Mouse (Mus musculus) embryo, embryonic 11 days (tissue): ENCODE results near the gene Gm43302.
"Not testable (repeated sequence)": the region's sequence is repeated elsewhere in the genome, so short reads cannot be mapped to it uniquely, and the experiment has no call there.

Experiments used
- DNase-seq: peaks from one replicate; pipeline ENCODE4 v3.0.0-alpha.2; 2015

Gene Gm43302

DNA sequence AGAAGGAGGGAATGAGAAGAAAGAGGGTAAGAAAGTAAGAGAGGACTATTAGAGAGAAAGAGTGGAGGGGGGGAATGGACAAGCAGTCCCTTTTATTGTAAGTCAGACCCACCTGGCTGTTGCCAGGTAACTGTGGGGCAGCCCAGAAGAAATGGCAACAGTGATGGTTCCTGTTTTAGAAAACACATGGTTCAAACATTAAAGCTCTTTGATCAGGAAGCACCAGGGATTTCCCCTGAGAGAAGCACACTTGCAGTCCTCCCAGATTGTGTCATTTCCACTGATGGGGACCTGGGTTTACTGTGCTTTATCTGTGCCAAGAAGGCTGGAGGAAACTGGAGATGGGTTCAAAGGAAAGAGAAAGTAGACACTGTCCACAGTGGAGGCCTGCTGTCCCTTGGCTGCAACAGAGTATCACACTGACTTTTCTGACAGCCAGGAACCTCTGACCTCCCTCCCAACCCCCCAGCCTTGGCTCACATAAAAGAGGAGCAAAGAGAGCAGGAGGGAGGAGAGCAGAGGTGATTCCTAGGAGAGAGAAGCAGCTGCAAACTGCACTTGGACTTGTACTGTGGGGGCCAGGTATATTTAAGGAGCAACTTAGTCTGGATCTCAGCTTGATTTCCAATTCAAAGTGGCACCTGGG lies 95.5 kb downstream of the Gm43302 start:
- DNase-seq = not testable (repeated sequence)

DNA sequence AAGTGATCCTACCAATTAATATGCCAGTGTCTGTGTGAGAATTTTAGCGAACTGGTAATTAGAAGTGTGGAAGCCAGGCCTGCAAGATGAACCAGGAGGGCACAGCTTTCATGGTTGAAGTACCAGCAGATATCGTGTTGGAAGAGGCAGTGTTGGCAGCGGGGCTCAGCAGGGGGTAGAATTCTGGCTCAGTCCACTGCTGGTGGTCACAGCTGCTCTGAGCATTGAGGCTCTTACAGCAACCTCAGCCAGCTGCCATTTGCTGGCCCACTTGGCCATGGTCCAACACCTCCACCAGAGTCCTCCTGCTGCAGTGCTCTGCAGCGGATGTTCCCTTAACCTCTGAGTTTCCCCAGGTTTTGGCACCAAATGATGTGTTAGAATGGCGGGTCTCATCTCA lies 97.2 kb downstream of the Gm43302 start:
- DNase-seq = not testable (repeated sequence)

DNA sequence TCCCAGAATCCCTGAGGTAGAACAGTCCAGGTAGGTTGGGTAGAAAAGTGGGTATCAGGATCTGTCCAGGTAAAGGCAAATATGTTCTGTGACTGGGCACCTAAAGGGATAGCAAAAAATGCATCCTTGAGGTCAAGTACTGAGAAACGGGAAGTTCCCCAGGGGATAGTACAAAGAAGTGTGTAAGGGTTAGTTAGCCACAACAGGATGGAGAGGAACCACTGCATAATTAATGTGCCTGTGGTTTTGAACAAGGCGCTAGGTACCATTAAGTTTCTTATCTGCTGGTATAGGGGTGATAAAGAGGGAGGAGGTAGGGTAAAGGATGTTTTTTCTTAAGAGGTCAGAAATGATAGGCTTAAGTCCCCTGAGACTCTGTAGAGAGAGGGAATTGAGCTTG lies 101.0 kb downstream of the Gm43302 start:
- DNase-seq = not testable (repeated sequence)

DNA sequence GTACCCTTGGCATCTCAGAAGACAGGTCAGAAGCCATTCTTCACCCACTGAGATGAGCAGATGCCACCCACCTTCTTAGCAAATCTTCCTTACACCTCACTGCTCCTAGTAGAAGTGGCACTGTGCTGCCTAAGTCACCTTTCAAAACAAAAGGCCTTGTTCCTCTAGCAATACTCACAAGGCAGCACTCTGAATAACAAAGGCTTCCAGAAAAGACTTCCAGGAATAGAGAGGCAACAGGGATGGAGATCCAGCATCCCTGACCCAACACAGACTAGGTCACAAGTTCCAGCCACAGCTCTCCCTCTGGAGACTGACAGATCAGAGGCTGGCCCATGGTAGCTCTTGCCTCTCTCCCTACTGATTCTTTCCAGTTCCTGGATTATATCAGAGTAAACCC lies 112.0 kb downstream of the Gm43302 start:
- no peak for DNase-seq
